Comparison of ENCODE assay signal across 11 mouse cellular contexts in genomic region chr17:56408965-56409625, GRCm38 (mm10).
A peak's percentile ranks its signal among the peaks of the same experiment; 100 is the strongest.
DNase-seq lines count a peak whose midpoint lies in the region; ATAC-seq and TF ChIP-seq lines count a peak whose summit lies in the region.
"Had no signal": no experiment of that assay in that cellular context is flagged by ENCODE, and none has a peak within 500 bp of the region (broad histone marks: within the 10 kb centered on the region; RNA-seq: fewer than 3 reads in every experiment).

No protein-coding gene starts in this region.

- WGBS in kidney, postnatal 0 days: 51% methylated on average over 13 of the region's 13 CpGs
- WGBS in forebrain, postnatal 0 days: 39% methylated on average over 13 of the region's 13 CpGs
- WGBS in midbrain, postnatal 0 days: 29% methylated on average over 13 of the region's 13 CpGs

- TF ChIP-seq CTCF in kidney, postnatal 0 days (IDR thresholded peaks at IDR 0.05; ENCODE audit: low read depth): no peak
- TF ChIP-seq CTCF in forebrain, postnatal 0 days (IDR thresholded peaks at IDR 0.05; ENCODE audit: low read depth): no peak
- TF ChIP-seq CTCF in midbrain, postnatal 0 days (IDR thresholded peaks at IDR 0.05): no peak

- peaks cover 7% of the 10 kb centered on the region; the same call in 1 of the 2 replicates for H3K4me1 ChIP-seq in kidney, postnatal 0 days (replicated peaks; ENCODE audit: insufficient read depth, low read length)
- H3K4me1 ChIP-seq in forebrain, postnatal 0 days (ENCODE audit: insufficient read depth): peaks cover 5% of the 10 kb centered on the region; the same call in 1 of the 2 replicates
- 0 out of 2 replicates have a peak, but pooled peaks cover 7% of the 10 kb centered on the region for H3K4me1 ChIP-seq in midbrain, postnatal 0 days (ENCODE audit: insufficient read depth, low read length)

- no peaks in the 10 kb centered on the region for H3K27me3 ChIP-seq in kidney, postnatal 0 days (ENCODE audit: insufficient read depth, low read length)
- no peaks in the 10 kb centered on the region for H3K27me3 ChIP-seq in forebrain, postnatal 0 days (ENCODE audit: insufficient read depth, low read length)
- no peaks in the 10 kb centered on the region for H3K27me3 ChIP-seq in midbrain, postnatal 0 days (ENCODE audit: insufficient read depth, low read length)

- H3K9me3 ChIP-seq in kidney, postnatal 0 days (replicated peaks; ENCODE audit: low read length): no peaks in the 10 kb centered on the region
- no peaks in the 10 kb centered on the region for H3K9me3 ChIP-seq in forebrain, postnatal 0 days (ENCODE audit: low read length)
- H3K9me3 ChIP-seq in midbrain, postnatal 0 days (ENCODE audit: low read length): no peaks in the 10 kb centered on the region

- peaks cover 33% of the 10 kb centered on the region for H3K36me3 ChIP-seq in kidney, postnatal 0 days (ENCODE audit: insufficient read depth, low read length)
- H3K36me3 ChIP-seq in forebrain, postnatal 0 days (ENCODE audit: insufficient read depth): peaks cover 41% of the 10 kb centered on the region
- H3K36me3 ChIP-seq in midbrain, postnatal 0 days (ENCODE audit: insufficient read depth, low read length): peaks cover 37% of the 10 kb centered on the region

- no peak overlapping the region for H3K4me2 ChIP-seq in kidney, postnatal 0 days (ENCODE audit: low read length)
- no peak overlapping the region for H3K4me2 ChIP-seq in forebrain, postnatal 0 days (ENCODE audit: low read depth)
- no peak overlapping the region for H3K4me2 ChIP-seq in midbrain, postnatal 0 days (ENCODE audit: low read depth, low read length, poor library complexity, severe bottlenecking)

- no peak overlapping the region for H3K4me3 ChIP-seq in kidney, postnatal 0 days (replicated peaks; ENCODE audit: low read depth, low read length)
- H3K4me3 ChIP-seq in forebrain, postnatal 0 days (ENCODE audit: low read depth, low read length): no peak overlapping the region
- no peak overlapping the region for H3K4me3 ChIP-seq in midbrain, postnatal 0 days (ENCODE audit: low read depth, low read length)

- no peak overlapping the region for H3K9ac ChIP-seq in kidney, postnatal 0 days (ENCODE audit: low read depth, low read length)
- no peak overlapping the region for H3K9ac ChIP-seq in forebrain, postnatal 0 days
- 0 out of 2 replicates have a peak overlapping the region, but pooled peaks have one; percentile 19 for H3K9ac ChIP-seq in midbrain, postnatal 0 days (replicated peaks; ENCODE audit: low read length, poor library complexity, severe bottlenecking)

- no peak overlapping the region for H3K27ac ChIP-seq in kidney, postnatal 0 days
- peak overlapping the region; percentile 72 for H3K27ac ChIP-seq in forebrain, postnatal 0 days (ENCODE audit: low read depth, low read length)
- peak overlapping the region; percentile 69 for H3K27ac ChIP-seq in midbrain, postnatal 0 days (ENCODE audit: low read depth, low read length)

- ATAC-seq in kidney, postnatal 0 days (replicated peaks; ENCODE audit: low FRiP score, low read depth): no peak
- ATAC-seq in forebrain, postnatal 0 days: peak; percentile 9; the same call in 1 of the 2 replicates
- ATAC-seq in midbrain, postnatal 0 days (ENCODE audit: low FRiP score): 0 out of 2 replicates have a peak, but pooled peaks have one; percentile 29

- peak; percentile 50 for DNase-seq in kidney, postnatal 0 days (ENCODE audit: low spot score)
- no peak for DNase-seq in kidney, postnatal 25 days
- peak; percentile 14 for DNase-seq in embryo, embryonic 11 days
- DNase-seq in forebrain, postnatal 0 days: peak; percentile 39
- DNase-seq in midbrain, postnatal 0 days (ENCODE audit: low spot score): peak; percentile 41
- DNase-seq in layer of hippocampus, adult 18-20 months (ENCODE audit: low spot score in 2 of 2): no peak
- no peak for DNase-seq in adrenal gland, postnatal 14 days
- no peak for DNase-seq in lung, adult 18-20 months
- DNase-seq: kidney, adult 8-10 months; lung, postnatal 10 days; thymus, postnatal 14 days had no signal

Comparison
In these comparisons a context has a peak if more than half of its experiments do, and no peak if none do; other contexts are left out.
1. DNase-seq: peak in kidney, postnatal 0 days (single experiment), embryo, embryonic 11 days (single experiment), forebrain, postnatal 0 days (single experiment) and midbrain, postnatal 0 days (single experiment); none in kidney, postnatal 25 days (0 of 2), layer of hippocampus, adult 18-20 months (0 of 2), adrenal gland, postnatal 14 days (single experiment) and lung, adult 18-20 months (0 of 2).